Mouse (Mus musculus): ENCODE data around the gene Ankrd61.

The Ankrd61 gene

GRCm38 (mm10) chr5:143897635-143898330 is at the start of gene Ankrd61:
Ankrd61 (minus strand) TSS chr5:143897685.
- peak; percentile 38 for DNase-seq (ENCODE audit: low read depth, low spot score)

GRCm38 (mm10) chr5:143943231-143944125 is 46.0 kb upstream of the Ankrd61 start:
- no peak for DNase-seq (ENCODE audit: low read depth, low spot score)

GRCm38 (mm10) chr5:143941588-143941987 is 44.1 kb upstream of the Ankrd61 start:
- DNase-seq (ENCODE audit: low read depth, low spot score) = peak; percentile 15

- no peak for DNase-seq (ENCODE audit: low read depth, low spot score)
These were observed 38.7 kb upstream of the Ankrd61 start for GRCm38 (mm10) chr5:143936156-143936555.

- peak; percentile 25 for DNase-seq (ENCODE audit: low read depth, low spot score)
These were observed 36.4 kb upstream of the Ankrd61 start for GRCm38 (mm10) chr5:143933875-143934274.

GRCm38 (mm10) chr5:143933414-143933813 is 35.9 kb upstream of the Ankrd61 start:
- DNase-seq (ENCODE audit: low read depth, low spot score) = no peak

GRCm38 (mm10) chr5:143932831-143933230 is 35.3 kb upstream of the Ankrd61 start, which contains the start of gene Rsph10b:
Rsph10b (plus strand) TSS chr5:143933035.
- DNase-seq (ENCODE audit: low read depth, low spot score) = peak; percentile 65

- DNase-seq (ENCODE audit: low read depth, low spot score) = no peak
These were observed 34.5 kb upstream of the Ankrd61 start for GRCm38 (mm10) chr5:143931863-143932580.

GRCm38 (mm10) chr5:143930656-143931055 is 33.2 kb upstream of the Ankrd61 start:
- DNase-seq (ENCODE audit: low read depth, low spot score) = no peak

GRCm38 (mm10) chr5:143929291-143929690 is 31.8 kb upstream of the Ankrd61 start:
- no peak for DNase-seq (ENCODE audit: low read depth, low spot score)

GRCm38 (mm10) chr5:143927875-143928274 is 30.4 kb upstream of the Ankrd61 start, which contains the start of gene Gm42421:
Gm42421 (plus strand) TSS chr5:143928175.
- no peak for DNase-seq (ENCODE audit: low read depth, low spot score)

- DNase-seq (ENCODE audit: low read depth, low spot score) = no peak
These were observed 27.4 kb upstream of the Ankrd61 start for GRCm38 (mm10) chr5:143924781-143925452.

- DNase-seq (ENCODE audit: low read depth, low spot score) = no peak
These were observed 20.6 kb upstream of the Ankrd61 start for GRCm38 (mm10) chr5:143918120-143918519.

GRCm38 (mm10) chr5:143917418-143917817 is 19.9 kb upstream of the Ankrd61 start:
- DNase-seq (ENCODE audit: low read depth, low spot score) = peak; percentile 73

GRCm38 (mm10) chr5:143916221-143916620 is 18.7 kb upstream of the Ankrd61 start:
- DNase-seq (ENCODE audit: low read depth, low spot score) = no peak

GRCm38 (mm10) chr5:143909417-143910400 is 12.2 kb upstream of the Ankrd61 start, which contains the start of the genes Aimp2 and Pms2:
Aimp2 (minus strand) TSS chr5:143909847.
Pms2 (plus strand) TSS chr5:143909964.
- DNase-seq (ENCODE audit: low read depth, low spot score) = peak; percentile 99

GRCm38 (mm10) chr5:143908926-143909325 is 11.4 kb upstream of the Ankrd61 start:
- no peak for DNase-seq (ENCODE audit: low read depth, low spot score)

- no peak for DNase-seq (ENCODE audit: low read depth, low spot score)
These were observed 8.9 kb upstream of the Ankrd61 start for GRCm38 (mm10) chr5:143906429-143906828.

- no peak for DNase-seq (ENCODE audit: low read depth, low spot score)
These were observed 6.3 kb upstream of the Ankrd61 start for GRCm38 (mm10) chr5:143903813-143904212.

GRCm38 (mm10) chr5:143902111-143902510 is 4.6 kb upstream of the Ankrd61 start:
- DNase-seq (ENCODE audit: low read depth, low spot score) = no peak
